Mouse (Mus musculus) olfactory bulb, adult 2 months (tissue): ENCODE measurements around the gene Ppm1e.

Experiments used
- CTCF ChIP-seq: fragments of 200-500 bp; IDR thresholded peaks from 2 replicates; pipeline ENCODE4 v1.5.1; 2012; ENCODE audit warnings: low read depth, mild to moderate bottlenecking, low read length, moderate library complexity; ENCODE audit not compliant: insufficient read depth
- POLR2A ChIP-seq: fragments of 200-500 bp; IDR thresholded peaks from 2 replicates; pipeline ENCODE4 v1.6.1; 2012; ENCODE audit warnings: mild to moderate bottlenecking, low read depth, low read length, moderate library complexity; ENCODE audit not compliant: insufficient read depth

DNA sequence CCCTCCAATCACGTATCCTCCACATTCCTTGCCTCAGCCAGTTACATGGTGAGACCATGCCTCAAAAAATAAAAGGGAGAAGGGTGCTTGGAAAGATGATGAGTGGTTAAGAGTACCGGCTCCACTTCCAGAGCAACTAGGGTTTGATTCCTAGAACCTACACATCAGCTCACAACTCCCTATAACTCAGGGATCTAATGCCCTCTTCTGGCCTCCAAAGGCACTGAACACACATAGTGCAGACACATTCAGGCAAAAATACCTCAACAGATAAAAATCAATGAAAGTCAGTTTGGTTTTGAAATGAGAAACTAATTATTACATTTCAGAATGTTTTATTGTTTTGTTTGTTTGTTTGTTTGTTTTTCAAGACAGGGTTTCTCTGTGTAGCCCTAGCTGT is 39.6 kb upstream of the Ppm1e start:
- no peak for TF ChIP-seq POLR2A
- no peak for TF ChIP-seq CTCF
